8 mouse cellular contexts compared by ENCODE assay signal in genomic region chr4:57782549-57783390, GRCm38 (mm10).
DNase-seq lines count a peak whose midpoint lies in the region; ATAC-seq and TF ChIP-seq lines count a peak whose summit lies in the region.

No protein-coding gene starts in this region.

- H3K79me2 ChIP-seq in liver, adult 2 months (ENCODE audit: control insufficient read depth, insufficient read depth, low read length), result peaks cover 4% of the 10 kb centered on the region; the same call in 1 of the 2 replicates

- H3K4me1 ChIP-seq in liver, adult 2 months (ENCODE audit: control insufficient read depth, insufficient read depth, low read length), result peaks cover 12% of the 10 kb centered on the region
- H3K4me1 ChIP-seq in limb, embryonic 15.5 days, result peaks cover 28% of the 10 kb centered on the region
- peaks cover 2% of the 10 kb centered on the region for H3K4me1 ChIP-seq in neural tube, embryonic 11.5 days (ENCODE audit: control insufficient read depth, insufficient read depth, low read length)

- TF ChIP-seq CTCF in liver, adult 2 months (IDR thresholded peaks at IDR 0.05; ENCODE audit: low read depth, low read length), result no peak
- no peak for TF ChIP-seq CTCF in brain, embryonic 14.5 days (IDR thresholded peaks at IDR 0.05; ENCODE audit: borderline replicate concordance, extremely low read depth, insufficient read depth, insufficient read length)

- WGBS in liver, adult 2 months, result 10% methylated on average over 33 of the region's 33 CpGs
- 9% methylated on average over 33 of the region's 33 CpGs for WGBS in limb, embryonic 15.5 days
- WGBS in neural tube, embryonic 11.5 days, result under 1% methylated on average over 33 of the region's 33 CpGs

- H3K4me2 ChIP-seq in limb, embryonic 15.5 days, result peak overlapping the region; percentile 70
- peak overlapping the region; percentile 63 for H3K4me2 ChIP-seq in neural tube, embryonic 11.5 days (ENCODE audit: low read depth)

- H3K27ac ChIP-seq in liver, adult 2 months (replicated peaks; ENCODE audit: insufficient read depth, low read depth, low read length), result peak overlapping the region; percentile 39
- H3K27ac ChIP-seq in limb, embryonic 15.5 days, result no peak overlapping the region
- H3K27ac ChIP-seq in neural tube, embryonic 11.5 days (ENCODE audit: low read depth, low read length), result no peak overlapping the region

- H3K4me3 ChIP-seq in liver, adult 2 months (ENCODE audit: insufficient read depth, low read depth, low read length), result peak overlapping the region; percentile 63
- peak overlapping the region; percentile 40 for H3K4me3 ChIP-seq in limb, embryonic 15.5 days
- H3K4me3 ChIP-seq in neural tube, embryonic 11.5 days (ENCODE audit: low read depth, low read length), result peak overlapping the region; percentile 43

- H3K36me3 ChIP-seq in liver, adult 2 months (ENCODE audit: control insufficient read depth, insufficient read depth, low read length), result no peaks in the 10 kb centered on the region
- H3K36me3 ChIP-seq in limb, embryonic 15.5 days, result no peaks in the 10 kb centered on the region
- H3K36me3 ChIP-seq in neural tube, embryonic 11.5 days (ENCODE audit: control insufficient read depth, insufficient read depth, low read length), result no peaks in the 10 kb centered on the region

- H3K9ac ChIP-seq in liver, adult 2 months (ENCODE audit: low read depth, low read length), result peak overlapping the region; percentile 60
- H3K9ac ChIP-seq in limb, embryonic 15.5 days, result 0 out of 2 replicates have a peak overlapping the region, but pooled peaks have one; percentile 1
- peak overlapping the region; percentile 35 for H3K9ac ChIP-seq in neural tube, embryonic 11.5 days (ENCODE audit: low read length)

- no peaks in the 10 kb centered on the region for H3K9me3 ChIP-seq in limb, embryonic 15.5 days
- H3K9me3 ChIP-seq in neural tube, embryonic 11.5 days (ENCODE audit: control insufficient read depth, low read length), result no peaks in the 10 kb centered on the region

- intact Hi-C loops in heart, postnatal 10 days (cut with DNase I), result loop anchor here (1.0 to 2.0 kb wide), 4 partner anchors 14 to 109 kb away; no protein-coding TSS in a partner anchor

- no peaks in the 10 kb centered on the region for H3K27me3 ChIP-seq in liver, adult 2 months (ENCODE audit: control insufficient read depth, insufficient read depth, low read length)
- peaks cover 13% of the 10 kb centered on the region for H3K27me3 ChIP-seq in limb, embryonic 15.5 days
- H3K27me3 ChIP-seq in neural tube, embryonic 11.5 days (ENCODE audit: control insufficient read depth, insufficient read depth, low read length), result no peaks in the 10 kb centered on the region

- DNase-seq in liver, adult 2 months (ENCODE audit: extremely low read depth, low read depth, low spot score), result peak; percentile 69
- no peak for DNase-seq in liver
- peak; percentile 54 for DNase-seq in brain, embryonic 14.5 days (ENCODE audit: low read depth)
- peak; percentile 45 for DNase-seq in heart, postnatal 10 days
- peak; percentile 72 for DNase-seq in neural tube, embryonic 11.5 days (ENCODE audit: low spot score)
- no peak for DNase-seq in urinary bladder, postnatal 10 days (ENCODE audit: low spot score)
- no peak for DNase-seq in ovary, postnatal 10 days (ENCODE audit: low spot score)

- no peak for ATAC-seq in limb, embryonic 15.5 days (ENCODE audit: insufficient number of reproducible peaks, low FRiP score, low TSS enrichment, low read depth)
- ATAC-seq in neural tube, embryonic 11.5 days (ENCODE audit: insufficient read depth, low FRiP score, low TSS enrichment), result peak; percentile 82

- TF ChIP-seq POLR2A in liver, adult 2 months (IDR thresholded peaks at IDR 0.05; ENCODE audit: extremely low read depth, insufficient read depth, low read length), result no peak
- TF ChIP-seq POLR2A in brain, embryonic 14.5 days (IDR thresholded peaks at IDR 0.05; ENCODE audit: borderline replicate concordance, extremely low read depth, insufficient read depth, insufficient read length, poor library complexity, severe bottlenecking), result no peak

Comparison
In these comparisons a context has a peak if more than half of its experiments do, and no peak if none do; other contexts are left out.
1. DNase-seq: peak in liver, adult 2 months (single experiment), brain, embryonic 14.5 days (single experiment), heart, postnatal 10 days (2 of 2) and neural tube, embryonic 11.5 days (single experiment); none in liver (single experiment), urinary bladder, postnatal 10 days (single experiment) and ovary, postnatal 10 days (single experiment).
2. H3K9ac ChIP-seq: peak in every context shown above with its lines; median percentile 60 in liver, adult 2 months; 35 in neural tube, embryonic 11.5 days; 1 in limb, embryonic 15.5 days.
3. Peak in every context shown above with its lines, with median percentiles within 50 percentile points of each other: H3K4me3 ChIP-seq.